Mouse (Mus musculus): Measurements from ENCODE around the gene Gm27027. TPM values are rescaled to one million over a fixed set of nuclear protein-coding genes. Genes with fewer than 3 reads are reported as not detected.
A peak's percentile ranks its signal among the peaks of the same experiment; 100 is the strongest.

Gene Gm27027
- polyA plus RNA-seq (2015; fragmentation: Nextera tagmentation; extraction: Ambion mirVana): not detected in 2 replicates

GRCm38 (mm10) chr2:93996254-93996653 is at the start of gene Gm27027:
Gm27027 (minus strand) TSS chr2:93996354.
- Histone ChIP-seq H3K27ac (ENCODE audit: low read depth) (no peak within 1 kb of the TSS), H3K4me2 (ENCODE audit: low read depth, low read length) (no peak within 1 kb of the TSS), H3K9ac (replicated peaks) (no peak within 1 kb of the TSS), H3K27me3 (ENCODE audit: insufficient read depth, low read length) (no peaks in the 10 kb centered on the region), H3K9me3 (ENCODE audit: low read length) (no peaks in the 10 kb centered on the region), H3K4me3 (ENCODE audit: low read depth, low read length) (no peak within 1 kb of the TSS), H3K4me1 (ENCODE audit: insufficient read depth) (no peaks in the 10 kb centered on the region), H3K36me3 (replicated peaks; ENCODE audit: insufficient read depth, low read length) (peaks cover 65% of the 10 kb centered on the region)
- ATAC-seq (no peak), DNase-seq (no peak)
- 89% methylated on average over 6 of the region's 6 CpGs for WGBS (ENCODE audit: insufficient replicate concordance)
- TF ChIP-seq EP300 (IDR thresholded peaks at IDR 0.05; ENCODE audit: low read depth) (no peak), CTCF (IDR thresholded peaks at IDR 0.05; ENCODE audit: low read depth) (no peak)

- peak; percentile 58 for ATAC-seq
- H3K27ac ChIP-seq (ENCODE audit: low read depth): no peak overlapping the region
- 71% methylated on average over 6 of the region's 6 CpGs for WGBS (ENCODE audit: insufficient replicate concordance)
- TF ChIP-seq EP300 (IDR thresholded peaks at IDR 0.05; ENCODE audit: low read depth) (no peak), CTCF (IDR thresholded peaks at IDR 0.05; ENCODE audit: low read depth) (no peak)
- no peak for DNase-seq
- H3K4me1 ChIP-seq (ENCODE audit: insufficient read depth): peaks cover 9% of the 10 kb centered on the region
- H3K27me3 ChIP-seq (ENCODE audit: insufficient read depth, low read length): no peaks in the 10 kb centered on the region
- H3K36me3 ChIP-seq (replicated peaks; ENCODE audit: insufficient read depth, low read length): 0 out of 2 replicates have a peak, but pooled peaks cover 3% of the 10 kb centered on the region
- no peak overlapping the region for H3K4me3 ChIP-seq (ENCODE audit: low read depth, low read length)
- no peak overlapping the region for H3K4me2 ChIP-seq (ENCODE audit: low read depth, low read length)
- H3K9me3 ChIP-seq (ENCODE audit: low read length): no peaks in the 10 kb centered on the region
- H3K9ac ChIP-seq (replicated peaks): no peak overlapping the region
Measured at GRCm38 (mm10) chr2:94045411-94046090, 49.4 kb upstream of the Gm27027 start.

- no peaks in the 10 kb centered on the region for H3K36me3 ChIP-seq (replicated peaks; ENCODE audit: insufficient read depth, low read length)
- H3K4me1 ChIP-seq (ENCODE audit: insufficient read depth): peaks cover 9% of the 10 kb centered on the region
- TF ChIP-seq EP300 (IDR thresholded peaks at IDR 0.05; ENCODE audit: low read depth): no peak
- TF ChIP-seq CTCF (IDR thresholded peaks at IDR 0.05; ENCODE audit: low read depth): no peak
- ATAC-seq (no peak), DNase-seq (no peak)
- no peak overlapping the region for H3K9ac ChIP-seq (replicated peaks)
- no peaks in the 10 kb centered on the region for H3K9me3 ChIP-seq (ENCODE audit: low read length)
- no peak overlapping the region for H3K4me3 ChIP-seq (ENCODE audit: low read depth, low read length)
- no peaks in the 10 kb centered on the region for H3K27me3 ChIP-seq (ENCODE audit: insufficient read depth, low read length)
- 56% methylated on average over 2 of the region's 2 CpGs for WGBS (ENCODE audit: insufficient replicate concordance)
- no peak overlapping the region for H3K27ac ChIP-seq (ENCODE audit: low read depth)
- no peak overlapping the region for H3K4me2 ChIP-seq (ENCODE audit: low read depth, low read length)
Measured at GRCm38 (mm10) chr2:94044174-94044573, 48.0 kb upstream of the Gm27027 start.

GRCm38 (mm10) chr2:94043662-94044061 is 47.5 kb upstream of the Gm27027 start:
- H3K36me3 ChIP-seq (replicated peaks; ENCODE audit: insufficient read depth, low read length): no peaks in the 10 kb centered on the region
- peaks cover 9% of the 10 kb centered on the region for H3K4me1 ChIP-seq (ENCODE audit: insufficient read depth)
- WGBS (ENCODE audit: insufficient replicate concordance): 71% methylated on average over 5 of the region's 5 CpGs
- H3K27ac ChIP-seq (ENCODE audit: low read depth): no peak overlapping the region
- H3K9ac ChIP-seq (replicated peaks): no peak overlapping the region
- no peak overlapping the region for H3K4me3 ChIP-seq (ENCODE audit: low read depth, low read length)
- ATAC-seq: no peak
- H3K9me3 ChIP-seq (ENCODE audit: low read length): no peaks in the 10 kb centered on the region
- no peak for TF ChIP-seq EP300 (IDR thresholded peaks at IDR 0.05; ENCODE audit: low read depth)
- TF ChIP-seq CTCF (IDR thresholded peaks at IDR 0.05; ENCODE audit: low read depth): no peak
- DNase-seq: no peak
- no peaks in the 10 kb centered on the region for H3K27me3 ChIP-seq (ENCODE audit: insufficient read depth, low read length)
- H3K4me2 ChIP-seq (ENCODE audit: low read depth, low read length): no peak overlapping the region

- WGBS (ENCODE audit: insufficient replicate concordance): 87% methylated on average over 3 of the region's 3 CpGs
- Histone ChIP-seq H3K36me3 (replicated peaks; ENCODE audit: insufficient read depth, low read length) (no peaks in the 10 kb centered on the region), H3K4me3 (ENCODE audit: low read depth, low read length) (no peak overlapping the region), H3K4me2 (ENCODE audit: low read depth, low read length) (no peak overlapping the region), H3K4me1 (ENCODE audit: insufficient read depth) (peaks cover 9% of the 10 kb centered on the region), H3K9ac (replicated peaks) (no peak overlapping the region), H3K9me3 (ENCODE audit: low read length) (no peaks in the 10 kb centered on the region), H3K27ac (ENCODE audit: low read depth) (no peak overlapping the region), H3K27me3 (ENCODE audit: insufficient read depth, low read length) (no peaks in the 10 kb centered on the region)
- no peak for TF ChIP-seq EP300 (IDR thresholded peaks at IDR 0.05; ENCODE audit: low read depth)
- no peak for TF ChIP-seq CTCF (IDR thresholded peaks at IDR 0.05; ENCODE audit: low read depth)
- ATAC-seq (no peak), DNase-seq (no peak)
Measured at GRCm38 (mm10) chr2:94042461-94042860, 46.3 kb upstream of the Gm27027 start.

- Histone ChIP-seq H3K36me3 (replicated peaks; ENCODE audit: insufficient read depth, low read length) (no peaks in the 10 kb centered on the region), H3K9me3 (ENCODE audit: low read length) (no peaks in the 10 kb centered on the region), H3K4me2 (ENCODE audit: low read depth, low read length) (no peak overlapping the region), H3K27ac (ENCODE audit: low read depth) (no peak overlapping the region), H3K9ac (replicated peaks) (no peak overlapping the region), H3K4me3 (ENCODE audit: low read depth, low read length) (no peak overlapping the region), H3K4me1 (ENCODE audit: insufficient read depth) (peaks cover 6% of the 10 kb centered on the region), H3K27me3 (ENCODE audit: insufficient read depth, low read length) (no peaks in the 10 kb centered on the region)
- 66% methylated on average over 5 of the region's 5 CpGs for WGBS (ENCODE audit: insufficient replicate concordance)
- ATAC-seq (no peak), DNase-seq (no peak)
- no peak for TF ChIP-seq CTCF (IDR thresholded peaks at IDR 0.05; ENCODE audit: low read depth)
- no peak for TF ChIP-seq EP300 (IDR thresholded peaks at IDR 0.05; ENCODE audit: low read depth)
Measured at GRCm38 (mm10) chr2:94040391-94041125, 44.4 kb upstream of the Gm27027 start.

Data from liver, postnatal 0 days (tissue).